ENCODE assay signal across 23 mouse cellular contexts in genomic region chr17:83102675-83103412, GRCm38 (mm10).
A peak's percentile ranks its signal among the peaks of the same experiment; 100 is the strongest.
DNase-seq lines count a peak whose midpoint lies in the region; ATAC-seq and TF ChIP-seq lines count a peak whose summit lies in the region.
"Had no signal": no experiment of that assay in that cellular context is flagged by ENCODE, and none has a peak within 500 bp of the region (broad histone marks: within the 10 kb centered on the region; RNA-seq: fewer than 3 reads in every experiment).

No protein-coding gene starts in this region.

- 0 out of 2 replicates have a peak overlapping the region, but pooled peaks have one; percentile 32 for H3K27ac ChIP-seq in heart, embryonic 13.5 days (replicated peaks)
- peak overlapping the region; percentile 71 for H3K27ac ChIP-seq in kidney, embryonic 15.5 days
- H3K27ac ChIP-seq in kidney, postnatal 0 days, result no peak overlapping the region
- no peak overlapping the region for H3K27ac ChIP-seq in forebrain, embryonic 15.5 days (replicated peaks)
- H3K27ac ChIP-seq: embryonic facial prominence, embryonic 12.5 days; hindbrain, embryonic 13.5 days; layer of hippocampus, adult 2 months; neural tube, embryonic 15.5 days had no signal

- no peaks in the 10 kb centered on the region for H3K9me3 ChIP-seq in heart, embryonic 13.5 days
- H3K9me3 ChIP-seq in kidney, embryonic 15.5 days (replicated peaks), result no peaks in the 10 kb centered on the region
- no peaks in the 10 kb centered on the region for H3K9me3 ChIP-seq in kidney, postnatal 0 days (replicated peaks; ENCODE audit: low read length)
- H3K9me3 ChIP-seq in forebrain, embryonic 15.5 days, result no peaks in the 10 kb centered on the region
- H3K9me3 ChIP-seq: embryonic facial prominence, embryonic 12.5 days; hindbrain, embryonic 13.5 days; neural tube, embryonic 15.5 days had no signal

- TF ChIP-seq CTCF in kidney, postnatal 0 days (IDR thresholded peaks at IDR 0.05; ENCODE audit: low read depth), result no peak

- H3K27me3 ChIP-seq in heart, embryonic 13.5 days (replicated peaks), result no peaks in the 10 kb centered on the region; the same call in 1 of the 2 replicates
- H3K27me3 ChIP-seq in kidney, embryonic 15.5 days, result no peaks in the 10 kb centered on the region
- no peaks in the 10 kb centered on the region for H3K27me3 ChIP-seq in kidney, postnatal 0 days (ENCODE audit: insufficient read depth, low read length)
- no peaks in the 10 kb centered on the region for H3K27me3 ChIP-seq in forebrain, embryonic 15.5 days
- H3K27me3 ChIP-seq: neural tube, embryonic 15.5 days had no signal

- H3K4me2 ChIP-seq in heart, embryonic 13.5 days, result no peak overlapping the region
- no peak overlapping the region for H3K4me2 ChIP-seq in kidney, embryonic 15.5 days
- no peak overlapping the region for H3K4me2 ChIP-seq in kidney, postnatal 0 days (ENCODE audit: low read length)
- H3K4me2 ChIP-seq in forebrain, embryonic 15.5 days (replicated peaks), result no peak overlapping the region
- H3K4me2 ChIP-seq: embryonic facial prominence, embryonic 12.5 days; hindbrain, embryonic 13.5 days; neural tube, embryonic 15.5 days had no signal

- no peak for ATAC-seq in heart, embryonic 13.5 days (ENCODE audit: extremely low read depth, insufficient number of reproducible peaks, low FRiP score, low TSS enrichment)
- ATAC-seq in kidney, embryonic 15.5 days (replicated peaks; ENCODE audit: low FRiP score), result peak; percentile 70
- peak; percentile 45 for ATAC-seq in kidney, postnatal 0 days (replicated peaks; ENCODE audit: low FRiP score, low read depth)
- no peak for ATAC-seq in megakaryocyte, adult 5-6 weeks (ENCODE audit: poor library complexity, severe bottlenecking)
- no peak for ATAC-seq in forebrain, embryonic 15.5 days (replicated peaks)
- ATAC-seq: forebrain, embryonic 14.5 days; midbrain, embryonic 16.5 days had no signal

- no peak overlapping the region for H3K4me3 ChIP-seq in heart, embryonic 13.5 days
- no peak overlapping the region for H3K4me3 ChIP-seq in kidney, embryonic 15.5 days (replicated peaks)
- H3K4me3 ChIP-seq in kidney, postnatal 0 days (replicated peaks; ENCODE audit: low read depth, low read length), result no peak overlapping the region
- H3K4me3 ChIP-seq in forebrain, embryonic 15.5 days, result no peak overlapping the region
- H3K4me3 ChIP-seq: embryonic facial prominence, embryonic 12.5 days; erythroblast, embryonic 14.5 days; hindbrain, embryonic 13.5 days; layer of hippocampus, adult 2 months; neural tube, embryonic 15.5 days had no signal

- DNase-seq in heart, postnatal 4 days, result no peak
- no peak for DNase-seq in kidney, adult 11 months
- DNase-seq in NIH3T3 (ENCODE audit: low read depth), result peak; percentile 24
- peak; percentile 91 for DNase-seq in kidney, postnatal 0 days (ENCODE audit: low spot score)
- DNase-seq: adrenal gland, adult 2 months; B cell, adult 2 months; cerebellum, adult 9-10 months; heart, postnatal 14 days; liver; lung, postnatal 36 days; right cerebral cortex, postnatal 14 days; thymus, postnatal 25 days had no signal

- 50% methylated on average over 6 of the region's 6 CpGs for WGBS in heart, embryonic 13.5 days
- 25% methylated on average over 6 of the region's 6 CpGs for WGBS in kidney, embryonic 15.5 days
- 13% methylated on average over 6 of the region's 6 CpGs for WGBS in kidney, postnatal 0 days
- WGBS in forebrain, embryonic 15.5 days, result 81% methylated on average over 6 of the region's 6 CpGs

- no peak overlapping the region for H3K9ac ChIP-seq in heart, embryonic 13.5 days
- no peak overlapping the region for H3K9ac ChIP-seq in kidney, embryonic 15.5 days
- no peak overlapping the region for H3K9ac ChIP-seq in kidney, postnatal 0 days (ENCODE audit: low read depth, low read length)
- H3K9ac ChIP-seq in forebrain, embryonic 15.5 days (replicated peaks), result no peak overlapping the region
- H3K9ac ChIP-seq: embryonic facial prominence, embryonic 12.5 days; hindbrain, embryonic 13.5 days; neural tube, embryonic 15.5 days had no signal

- peaks cover 9% of the 10 kb centered on the region; the same call in 1 of the 2 replicates for H3K4me1 ChIP-seq in heart, embryonic 13.5 days
- H3K4me1 ChIP-seq in kidney, embryonic 15.5 days, result peaks cover 33% of the 10 kb centered on the region
- no peaks in the 10 kb centered on the region; the same call in 1 of the 2 replicates for H3K4me1 ChIP-seq in kidney, postnatal 0 days (replicated peaks; ENCODE audit: insufficient read depth, low read length)
- peaks cover 7% of the 10 kb centered on the region for H3K4me1 ChIP-seq in forebrain, embryonic 15.5 days

- no peaks in the 10 kb centered on the region for H3K36me3 ChIP-seq in heart, embryonic 13.5 days
- no peaks in the 10 kb centered on the region for H3K36me3 ChIP-seq in kidney, embryonic 15.5 days
- H3K36me3 ChIP-seq in kidney, postnatal 0 days (ENCODE audit: insufficient read depth, low read length), result no peaks in the 10 kb centered on the region
- no peaks in the 10 kb centered on the region for H3K36me3 ChIP-seq in forebrain, embryonic 15.5 days
- H3K36me3 ChIP-seq: embryonic facial prominence, embryonic 12.5 days; hindbrain, embryonic 13.5 days; neural tube, embryonic 15.5 days had no signal

Comparison
In these comparisons a context has a peak if more than half of its experiments do, and no peak if none do; other contexts are left out.
1. H3K27ac ChIP-seq: peak in heart, embryonic 13.5 days (single experiment) and kidney, embryonic 15.5 days (single experiment); none in kidney, postnatal 0 days (single experiment) and forebrain, embryonic 15.5 days (single experiment).
2. DNase-seq: peak in NIH3T3 (single experiment) and kidney, postnatal 0 days (single experiment); none in heart, postnatal 4 days (single experiment) and kidney, adult 11 months (single experiment).
3. ATAC-seq: peak in kidney, embryonic 15.5 days (single experiment) and kidney, postnatal 0 days (single experiment); none in heart, embryonic 13.5 days (single experiment), megakaryocyte, adult 5-6 weeks (single experiment) and forebrain, embryonic 15.5 days (single experiment).